Mouse (Mus musculus): Measurements from ENCODE around the gene Gmnc.

Gmnc gene

DNA sequence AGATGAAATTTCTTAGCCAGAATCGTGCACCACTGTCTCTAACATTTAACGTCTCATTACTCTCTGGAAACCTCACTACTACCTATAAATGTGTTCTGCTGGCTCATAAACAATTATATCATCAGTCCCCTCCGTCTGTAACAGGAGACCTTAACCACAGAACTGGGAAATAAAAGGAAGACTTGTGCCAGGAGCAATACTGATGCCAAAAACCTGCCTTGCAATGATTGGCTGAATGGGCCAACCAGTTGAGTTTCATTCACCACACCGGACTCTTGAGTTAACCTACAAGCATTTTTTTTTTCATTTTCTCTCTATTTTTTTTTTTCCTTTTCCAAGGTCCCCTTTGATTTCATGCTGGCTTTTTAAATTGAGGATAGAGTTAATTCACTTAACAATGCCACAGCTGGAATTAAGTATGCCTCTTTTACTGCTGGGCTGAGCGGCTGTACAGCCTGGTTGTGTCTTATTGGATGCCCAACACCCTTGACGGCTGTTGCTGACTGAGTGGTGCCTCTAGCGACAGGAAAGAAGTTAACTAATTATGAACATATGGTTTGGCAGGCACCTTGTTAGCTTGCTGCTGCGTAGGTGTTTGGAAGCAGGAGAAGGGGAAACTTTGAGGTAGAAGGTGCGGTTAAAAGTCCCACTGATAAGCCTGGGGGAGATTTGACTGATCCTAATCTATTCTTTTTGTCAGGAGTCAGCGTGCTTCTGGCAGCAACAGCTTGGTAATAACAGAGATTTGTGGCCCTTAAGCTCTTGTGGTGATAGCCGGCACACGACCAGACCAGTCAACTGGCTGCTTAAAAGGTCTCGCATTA is at the start of gene Gmnc:
TSS of gene Gmnc (minus strand) at position 176 of the 824 bp plus-strand sequence.
- in situ Hi-C loops (cut with MboI; ENCODE audit: low sequenced_read_pairs) = loop anchor here (25.0 kb wide), 1 partner anchor 471 kb away; no protein-coding TSS in a partner anchor

- in situ Hi-C loops (cut with MboI; ENCODE audit: low sequenced_read_pairs) = no loop called here
These were observed 35.8 kb upstream of the Gmnc start for GRCm38 (mm10) chr16:27027281-27027680.

DNA sequence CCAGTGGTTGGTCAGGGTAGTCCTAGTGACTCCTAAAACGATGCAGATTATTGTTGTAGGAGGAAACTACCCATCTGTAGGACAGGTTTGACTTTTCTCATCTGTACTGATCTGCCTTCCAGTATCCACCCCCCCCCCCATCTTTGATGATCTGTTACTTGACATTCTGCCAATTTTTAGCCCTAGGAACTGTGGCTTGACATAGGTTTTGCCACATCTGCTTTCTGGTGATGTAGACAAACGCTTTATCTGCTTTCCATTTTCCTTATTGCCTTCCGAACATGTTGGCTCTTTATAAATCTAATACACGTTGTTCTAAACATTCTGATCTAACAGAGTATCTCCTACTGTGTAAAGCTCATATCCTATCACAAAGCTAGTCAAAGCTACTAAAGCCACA is 34.8 kb upstream of the Gmnc start:
- in situ Hi-C loops (cut with MboI; ENCODE audit: low sequenced_read_pairs) = no loop called here

DNA sequence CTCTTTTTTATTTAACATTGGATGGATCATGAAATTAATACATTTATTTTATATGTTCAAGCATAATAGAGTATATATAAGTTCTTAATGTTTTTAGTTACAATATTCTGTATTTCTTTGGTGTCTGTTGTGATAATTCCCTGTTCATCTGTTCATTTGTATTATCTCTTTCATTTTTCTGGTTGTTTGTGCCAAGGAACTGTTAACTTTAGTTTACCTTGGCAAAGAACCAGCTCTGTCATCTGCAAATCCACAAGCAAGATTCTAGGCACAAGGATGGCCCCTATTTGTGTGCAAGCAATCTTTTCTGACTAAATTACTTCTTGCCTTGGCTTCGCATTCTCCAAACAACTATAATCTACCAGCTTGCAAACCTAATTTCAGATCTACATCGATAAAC is 31.3 kb upstream of the Gmnc start:
- in situ Hi-C loops (cut with MboI; ENCODE audit: low sequenced_read_pairs) = no loop called here

DNA sequence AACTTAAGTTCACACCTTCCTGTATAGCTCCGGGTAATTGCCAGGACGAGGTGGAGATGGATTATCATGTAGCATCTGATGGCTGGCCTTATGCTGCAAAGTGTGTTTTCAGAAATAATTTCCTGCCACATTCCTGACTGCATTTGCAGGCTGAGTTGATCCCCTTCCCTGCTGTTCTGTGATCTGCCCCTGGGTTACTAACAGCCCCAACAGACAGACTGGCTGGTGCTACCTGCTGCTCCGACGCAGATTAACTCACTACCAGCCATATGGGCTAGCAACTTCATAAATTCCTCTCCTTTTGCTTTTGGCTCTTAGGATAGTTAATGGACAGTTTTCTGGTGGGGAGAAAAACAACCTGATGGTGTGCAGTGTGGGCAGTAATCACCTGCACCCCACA is 25.9 kb upstream of the Gmnc start:
- in situ Hi-C loops (cut with MboI; ENCODE audit: low sequenced_read_pairs) = no loop called here

DNA sequence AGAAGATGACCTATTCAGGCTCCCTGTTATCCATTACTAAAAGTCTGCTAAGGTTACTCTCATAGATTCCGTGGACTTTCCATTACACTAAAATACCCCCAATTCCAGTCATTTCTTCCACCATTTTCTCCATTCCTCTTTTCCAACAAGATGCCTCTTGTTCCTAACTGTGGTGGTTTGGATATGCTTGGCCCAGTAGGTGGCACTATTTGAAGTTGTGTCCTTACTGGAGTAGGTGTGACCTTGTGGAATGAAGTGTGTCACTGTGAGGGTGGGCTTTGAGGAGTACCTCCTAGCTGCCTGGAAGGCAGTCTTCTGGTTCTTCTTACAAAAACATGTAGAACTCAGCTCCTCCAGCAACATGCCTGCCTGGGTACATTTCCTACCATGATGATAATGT is 11.3 kb upstream of the Gmnc start:
- in situ Hi-C loops (cut with MboI; ENCODE audit: low sequenced_read_pairs) = no loop called here

GRCm38 (mm10) chr16:26999563-26999962 is 8.1 kb upstream of the Gmnc start:
- in situ Hi-C loops (cut with MboI; ENCODE audit: low sequenced_read_pairs) = loop anchor here (25.0 kb wide), 1 partner anchor 463 kb away; no protein-coding TSS in a partner anchor

GRCm38 (mm10) chr16:26989415-26990315 is 1.8 kb downstream of the Gmnc start:
- in situ Hi-C loops (cut with MboI; ENCODE audit: low sequenced_read_pairs) = loop anchor here (25.0 kb wide), 1 partner anchor 473 kb away; no protein-coding TSS in a partner anchor

DNA sequence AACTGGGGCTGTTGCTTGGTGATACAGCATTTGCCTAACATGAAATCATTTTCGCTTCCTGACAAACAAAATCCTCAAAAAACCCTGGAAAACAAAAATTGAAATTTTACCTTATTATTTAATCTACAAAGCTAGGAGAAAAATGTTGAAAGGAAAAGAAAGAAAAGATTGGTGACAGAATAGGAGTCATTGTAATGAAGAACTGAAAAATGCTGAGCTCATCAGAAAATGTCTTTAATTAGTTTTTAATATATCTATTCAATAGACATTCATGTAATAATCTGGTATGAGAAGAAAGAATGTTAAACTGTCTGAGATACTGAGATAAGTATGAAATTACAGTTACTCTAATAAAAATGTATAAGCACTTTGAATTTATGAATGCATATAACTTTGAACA is 3.3 kb downstream of the Gmnc start:
- in situ Hi-C loops (cut with MboI; ENCODE audit: low sequenced_read_pairs) = loop anchor here (25.0 kb wide), 1 partner anchor 474 kb away; no protein-coding TSS in a partner anchor

DNA sequence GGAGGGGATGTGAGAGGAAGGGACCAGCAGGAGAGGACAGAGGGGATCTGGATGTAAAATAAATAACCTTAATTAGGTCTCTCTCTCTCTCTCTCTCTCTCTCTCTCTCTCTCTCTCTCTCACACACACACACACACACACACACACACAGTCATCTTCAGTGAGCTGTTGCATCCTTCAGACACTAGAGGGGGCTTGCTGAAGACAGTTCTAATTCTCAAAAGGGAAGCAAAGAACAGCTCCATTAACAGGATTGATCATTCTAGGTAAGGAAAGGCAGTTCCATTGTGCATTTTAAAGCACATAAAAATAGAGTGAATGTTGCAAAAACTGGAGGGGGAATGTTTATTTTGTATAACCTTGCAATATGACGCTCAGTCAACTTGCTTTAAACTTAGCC is 5.7 kb downstream of the Gmnc start:
- in situ Hi-C loops (cut with MboI; ENCODE audit: low sequenced_read_pairs) = loop anchor here (25.0 kb wide), 1 partner anchor 477 kb away; no protein-coding TSS in a partner anchor

GRCm38 (mm10) chr16:26982112-26982511 is 9.3 kb downstream of the Gmnc start:
- in situ Hi-C loops (cut with MboI; ENCODE audit: low sequenced_read_pairs) = loop anchor here (25.0 kb wide), 1 partner anchor 480 kb away; no protein-coding TSS in a partner anchor

DNA sequence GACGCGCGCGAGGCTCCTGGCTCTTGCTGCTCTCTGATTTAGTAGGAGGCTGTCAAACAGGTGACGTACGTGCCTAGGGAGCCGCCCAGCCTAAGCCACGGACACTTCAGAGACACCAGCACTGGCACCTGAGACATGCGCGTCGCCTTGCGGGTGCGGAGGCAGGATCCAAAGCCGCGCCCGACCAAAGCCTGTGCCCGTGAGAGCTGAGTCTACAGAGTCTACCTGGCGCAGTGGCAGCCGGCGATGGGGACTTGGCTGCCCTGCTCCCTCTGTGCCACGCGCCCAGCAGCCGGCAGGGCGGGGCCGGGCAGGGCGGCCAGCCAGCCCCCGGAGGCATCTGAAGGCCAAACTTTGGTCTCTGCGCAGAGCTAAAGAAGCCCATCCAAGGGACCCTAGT is 23.5 kb downstream of the Gmnc start:
- in situ Hi-C loops (cut with MboI; ENCODE audit: low sequenced_read_pairs) = no loop called here

DNA sequence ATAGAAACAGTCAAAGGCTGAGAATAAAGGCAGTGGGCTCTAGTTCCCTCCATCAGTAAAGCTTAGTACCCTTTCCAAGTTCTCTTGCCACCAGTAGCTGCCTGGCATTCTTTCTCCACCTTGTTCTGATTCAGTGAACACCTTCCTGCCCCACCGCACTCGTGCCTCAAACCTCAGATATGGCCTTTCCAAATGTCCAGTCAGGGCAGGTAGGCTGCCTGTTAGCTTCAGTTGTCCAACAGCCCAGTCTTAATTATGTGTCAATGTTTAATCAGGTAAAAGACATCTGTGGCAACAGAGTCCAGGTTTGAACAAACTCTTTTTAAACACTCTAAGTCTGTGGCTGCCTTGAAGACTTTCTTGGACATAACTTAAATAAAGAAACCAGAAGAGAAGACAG is 24.6 kb downstream of the Gmnc start:
- in situ Hi-C loops (cut with MboI; ENCODE audit: low sequenced_read_pairs) = no loop called here

- in situ Hi-C loops (cut with MboI; ENCODE audit: low sequenced_read_pairs) = no loop called here
These were observed 29.5 kb downstream of the Gmnc start for GRCm38 (mm10) chr16:26961971-26962370.

DNA sequence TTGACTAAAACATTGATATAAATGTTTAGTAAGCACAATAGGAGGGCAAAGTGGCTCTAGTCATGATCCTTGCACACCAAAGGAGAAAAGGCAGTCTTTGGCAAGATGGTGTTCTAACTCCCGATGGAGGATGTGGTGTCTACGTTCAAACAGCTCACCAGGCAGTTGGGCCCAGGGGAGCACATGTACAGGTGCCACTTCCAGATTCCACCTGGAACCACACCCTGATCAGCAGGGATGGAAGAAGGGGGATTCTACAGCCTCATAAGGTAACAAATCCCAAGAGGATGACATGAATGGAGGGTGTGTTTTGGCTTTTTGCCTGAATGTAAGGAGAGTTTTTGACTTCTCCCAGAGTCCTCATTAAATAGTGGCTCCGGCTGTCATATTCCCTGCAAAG is 39.9 kb downstream of the Gmnc start:
- in situ Hi-C loops (cut with MboI; ENCODE audit: low sequenced_read_pairs) = no loop called here

DNA sequence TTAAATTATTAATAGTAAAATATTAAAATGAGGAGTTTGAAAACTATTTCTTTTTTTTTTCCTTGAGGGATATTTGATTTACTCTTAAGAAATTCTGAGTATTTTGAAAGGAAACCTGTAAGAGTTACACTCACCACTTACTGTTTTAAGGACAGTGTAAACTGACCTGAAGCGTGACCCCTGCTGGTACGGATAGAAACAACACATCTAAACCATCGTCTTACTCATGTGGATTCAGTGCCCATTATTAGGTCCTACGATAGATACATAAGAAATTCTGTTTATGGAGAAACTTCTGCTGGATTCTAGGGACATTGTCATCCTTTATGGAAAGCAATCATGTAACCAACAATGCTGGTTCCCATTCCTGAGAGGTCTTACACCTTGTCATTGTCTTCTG is 41.2 kb downstream of the Gmnc start:
- in situ Hi-C loops (cut with MboI; ENCODE audit: low sequenced_read_pairs) = no loop called here

- in situ Hi-C loops (cut with MboI; ENCODE audit: low sequenced_read_pairs) = no loop called here
These were observed 87.5 kb downstream of the Gmnc start for GRCm38 (mm10) chr16:26903968-26904367.

DNA sequence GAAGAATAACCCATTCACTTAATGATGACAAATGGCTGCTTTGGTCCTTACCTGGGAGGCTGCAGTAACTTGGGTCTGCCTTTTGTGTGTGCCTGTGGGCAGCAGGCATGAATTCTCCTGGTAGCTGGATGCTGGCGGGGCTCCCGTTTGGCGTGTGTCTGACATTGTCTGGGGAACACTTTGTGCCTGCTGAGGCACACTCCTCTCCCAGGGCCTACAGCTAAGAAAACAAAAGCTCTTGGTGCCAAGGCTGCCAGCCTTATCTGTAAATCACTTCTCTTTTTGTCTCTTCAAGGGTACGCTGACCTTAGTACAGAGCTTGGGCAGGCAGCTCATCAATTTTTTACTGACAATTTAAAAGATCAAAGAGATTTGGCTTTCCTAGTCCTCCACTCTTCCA is 90.0 kb downstream of the Gmnc start:
- in situ Hi-C loops (cut with MboI; ENCODE audit: low sequenced_read_pairs) = no loop called here

- in situ Hi-C loops (cut with MboI; ENCODE audit: low sequenced_read_pairs) = no loop called here
These were observed 105.1 kb downstream of the Gmnc start for GRCm38 (mm10) chr16:26886337-26886736.

DNA sequence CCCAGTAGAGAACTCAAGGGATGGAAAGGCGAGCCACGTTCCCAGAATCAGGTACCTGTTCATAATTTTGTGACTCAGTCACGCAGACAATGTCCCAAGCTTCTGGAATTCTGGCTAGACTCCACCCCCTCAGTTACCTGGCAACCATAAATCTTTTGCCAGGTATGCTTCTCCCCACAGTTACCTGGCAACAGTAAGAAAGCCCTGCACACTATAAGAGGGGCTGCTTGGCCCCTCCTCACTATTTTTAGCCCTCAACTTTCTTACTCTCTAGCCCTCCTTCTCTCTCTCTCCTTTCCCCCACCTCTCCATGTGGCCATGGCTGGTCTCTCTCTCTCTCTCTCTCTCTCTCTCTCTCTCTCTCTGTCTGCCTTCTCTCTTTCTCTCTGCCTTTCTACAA is 114.6 kb downstream of the Gmnc start:
- in situ Hi-C loops (cut with MboI; ENCODE audit: low sequenced_read_pairs) = no loop called here
